Mouse (Mus musculus) hindbrain, embryonic 13.5 days (tissue): ENCODE data around the gene Lca5. TPM values are rescaled to one million over a fixed set of nuclear protein-coding genes. Genes with fewer than 3 reads are reported as not detected.

Source experiments
- ATAC-seq: fragments of 200-750 bp; cut with Nextera tagmentation; 2 replicates; pipeline ENCODE4 v1.8.0; 2017; ENCODE audit warnings: moderate TSS enrichment; ENCODE audit not compliant: low FRiP score
- H3K27ac ChIP-seq: fragments of 300-500 bp; sonication (generic); 2 replicates; pipeline ENCODE4 v1.5.1; 2015; ENCODE audit warnings: inconsistent platforms, mild to moderate bottlenecking, moderate library complexity
- H3K27me3 ChIP-seq: fragments of 300-500 bp; sonication (generic); 2 replicates; pipeline ENCODE4 v1.6.1; 2015; ENCODE audit warnings: mild to moderate bottlenecking, inconsistent platforms
- H3K36me3 ChIP-seq: fragments of 300-500 bp; sonication (generic); 2 replicates; pipeline ENCODE4 v1.6.1; 2015; ENCODE audit warnings: mild to moderate bottlenecking, inconsistent platforms
- H3K4me1 ChIP-seq: fragments of 300-500 bp; sonication (generic); replicated peaks from 2 replicates; pipeline ENCODE4 v1.6.1; 2015; ENCODE audit warnings: inconsistent platforms
- H3K4me2 ChIP-seq: fragments of 300-500 bp; sonication (generic); 2 replicates; pipeline ENCODE4 v1.6.1; 2015; ENCODE audit warnings: inconsistent platforms, mild to moderate bottlenecking, moderate library complexity
- H3K4me3 ChIP-seq: fragments of 300-500 bp; sonication (generic); 2 replicates; pipeline ENCODE4 v1.5.1; 2015; ENCODE audit warnings: mild to moderate bottlenecking, inconsistent platforms
- H3K9ac ChIP-seq: fragments of 300-500 bp; sonication (generic); 2 replicates; pipeline ENCODE4 v1.6.1; 2015; ENCODE audit warnings: mild to moderate bottlenecking, inconsistent platforms
- H3K9me3 ChIP-seq: fragments of 300-500 bp; sonication (generic); 2 replicates; pipeline ENCODE4 v1.6.1; 2016; ENCODE audit warnings: inconsistent platforms
- WGBS: fragments of 180-500 bp; shearing (Covaris S2); methylation state at CpG from one replicate; pipeline ENCODE4 v1.1.7; 2015; 5-methylcytosine and 5-hydroxymethylcytosine counted together
- polyA plus RNA-seq: library from polyadenylated mRNA; unstranded; fragments of >200 nt; fragmentation: Nextera tagmentation; extraction: Ambion mirVana; gene quantifications from 2 replicates; pipeline ENCODE4 v1.2.1, GENCODE M21; 2015

Gene Lca5
- polyA plus RNA-seq, 1 experiment from 2014 or later, result 16.6 TPM

DNA sequence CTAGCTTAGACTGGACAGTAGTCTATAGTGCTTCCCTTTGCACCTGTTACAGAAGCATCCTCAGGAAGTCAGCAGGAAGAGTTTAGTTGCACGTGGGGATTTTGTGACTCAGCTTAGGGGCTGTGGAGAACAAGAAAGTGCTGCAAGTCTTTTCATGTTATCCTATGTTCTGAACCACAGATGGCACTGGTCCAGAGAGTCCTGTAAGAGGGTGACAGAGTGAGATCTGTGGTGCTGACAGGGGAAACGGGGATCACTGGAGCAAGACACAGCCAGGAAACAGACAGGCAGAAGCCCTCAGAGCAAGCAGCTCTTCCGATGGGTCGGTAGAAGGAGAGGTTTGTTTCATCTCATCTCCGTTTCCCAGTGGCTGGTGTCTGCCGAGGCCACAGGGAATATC is 55.6 kb downstream of the Lca5 start:
- no peak overlapping the region for H3K27ac ChIP-seq
- ATAC-seq, result no peak
- H3K4me3 ChIP-seq, result no peak overlapping the region
- no peaks in the 10 kb centered on the region for H3K36me3 ChIP-seq
- no peaks in the 10 kb centered on the region for H3K9me3 ChIP-seq
- no peak overlapping the region for H3K9ac ChIP-seq
- WGBS, result 73% methylated on average over 6 of the region's 6 CpGs
- no peak overlapping the region for H3K4me2 ChIP-seq
- peaks cover 9% of the 10 kb centered on the region for H3K4me1 ChIP-seq
- no peaks in the 10 kb centered on the region for H3K27me3 ChIP-seq

DNA sequence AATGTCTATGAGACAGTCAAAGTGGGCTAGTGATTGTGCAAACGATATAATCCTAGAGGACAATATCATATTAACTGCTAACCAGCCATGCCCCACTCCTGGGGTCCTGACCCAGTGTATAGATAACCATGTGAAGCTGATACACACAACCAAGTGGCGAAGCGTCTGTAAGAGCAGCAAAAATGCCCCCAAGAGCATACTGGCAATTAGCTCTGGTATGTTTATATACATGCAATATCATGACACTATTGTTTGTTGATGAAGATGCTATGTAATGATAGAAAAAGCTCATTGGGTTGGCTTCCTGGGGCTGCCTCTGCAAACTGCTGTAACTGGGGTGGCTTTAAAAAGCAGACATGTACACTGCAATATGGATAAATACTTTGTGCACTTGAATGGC is 57.7 kb downstream of the Lca5 start:
- WGBS, result 68% methylated on average over 3 of the region's 3 CpGs

DNA sequence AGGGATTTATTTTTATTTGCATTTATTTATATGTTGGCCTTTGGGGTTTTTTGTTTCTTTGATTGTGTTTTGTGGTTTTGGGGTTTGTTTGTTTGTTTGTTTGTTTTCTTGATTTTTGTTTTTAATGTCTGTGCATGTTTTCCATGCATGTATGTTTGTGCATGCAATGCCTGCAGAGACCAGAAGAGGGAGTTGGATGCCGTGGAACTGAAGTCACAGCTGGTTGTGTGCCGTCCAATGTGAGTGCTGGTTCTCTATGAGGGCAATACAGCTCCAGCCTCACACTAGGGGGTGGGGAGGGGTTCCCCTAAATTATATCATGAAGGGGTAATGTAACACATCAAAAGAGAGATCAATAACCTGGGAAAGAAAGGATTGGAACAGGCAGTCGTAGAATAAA is 58.2 kb downstream of the Lca5 start:
- H3K4me3 ChIP-seq, result no peak overlapping the region
- no peak for ATAC-seq
- no peak overlapping the region for H3K4me2 ChIP-seq
- no peaks in the 10 kb centered on the region for H3K27me3 ChIP-seq
- peaks cover 6% of the 10 kb centered on the region for H3K4me1 ChIP-seq
- no peaks in the 10 kb centered on the region for H3K9me3 ChIP-seq
- 52% methylated on average over 3 of the region's 3 CpGs for WGBS
- H3K36me3 ChIP-seq, result no peaks in the 10 kb centered on the region
- no peak overlapping the region for H3K9ac ChIP-seq
- H3K27ac ChIP-seq, result no peak overlapping the region

More for the DNA sequence above, 57.7 kb downstream of the Lca5 start:
- no peaks in the 10 kb centered on the region for H3K27me3 ChIP-seq
- H3K9ac ChIP-seq, result no peak overlapping the region
- no peaks in the 10 kb centered on the region for H3K9me3 ChIP-seq
- no peak overlapping the region for H3K4me3 ChIP-seq
- H3K4me1 ChIP-seq, result peaks cover 6% of the 10 kb centered on the region
- no peak for ATAC-seq
- H3K36me3 ChIP-seq, result no peaks in the 10 kb centered on the region
- no peak overlapping the region for H3K4me2 ChIP-seq
- H3K27ac ChIP-seq, result no peak overlapping the region

DNA sequence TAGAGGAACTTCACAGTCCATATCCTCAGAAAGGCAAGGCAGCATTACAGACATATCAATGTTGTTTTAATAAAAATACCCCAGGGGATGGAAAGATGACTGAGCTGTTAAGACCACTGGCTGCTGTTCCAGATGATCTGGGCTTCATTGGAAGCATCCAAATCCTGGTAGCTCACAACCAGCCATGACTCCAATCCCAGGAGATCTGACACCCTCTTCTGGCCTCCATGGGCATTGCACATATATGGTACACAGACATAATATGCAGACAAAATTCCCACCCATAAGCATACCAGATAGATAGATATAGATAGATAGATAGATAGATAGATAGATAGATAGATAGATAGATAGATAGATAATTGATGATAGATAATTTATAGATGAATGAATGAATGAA is 59.6 kb downstream of the Lca5 start:
- H3K27ac ChIP-seq, result no peak overlapping the region
- no peaks in the 10 kb centered on the region for H3K36me3 ChIP-seq
- no peaks in the 10 kb centered on the region; the same call in 1 of the 2 replicates for H3K4me1 ChIP-seq
- no peak for ATAC-seq
- no peaks in the 10 kb centered on the region for H3K27me3 ChIP-seq
- H3K9me3 ChIP-seq, result no peaks in the 10 kb centered on the region
- no peak overlapping the region for H3K4me2 ChIP-seq
- no peak overlapping the region for H3K9ac ChIP-seq
- no peak overlapping the region for H3K4me3 ChIP-seq

DNA sequence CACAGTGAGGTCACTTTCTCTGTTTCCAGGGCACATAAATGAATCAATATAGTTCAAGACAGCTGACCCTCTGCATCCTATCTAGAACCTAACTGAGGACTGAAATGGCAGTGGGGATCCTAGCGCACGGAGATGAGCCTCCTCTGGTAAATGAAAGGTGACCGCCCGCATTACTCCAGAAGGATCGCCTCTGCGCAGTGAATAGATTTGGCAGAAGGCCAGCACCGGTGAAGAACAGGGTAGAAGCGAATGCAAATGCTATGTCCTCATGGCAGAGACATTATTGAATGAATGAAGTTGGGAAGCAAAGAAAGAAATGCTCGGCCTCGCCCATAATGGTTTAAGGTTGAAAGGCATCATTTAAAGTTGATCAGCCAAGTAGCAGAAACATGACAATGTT is 61.3 kb downstream of the Lca5 start:
- no peaks in the 10 kb centered on the region for H3K4me1 ChIP-seq
- no peak overlapping the region for H3K27ac ChIP-seq
- H3K9me3 ChIP-seq, result no peaks in the 10 kb centered on the region
- H3K9ac ChIP-seq, result no peak overlapping the region
- H3K4me3 ChIP-seq, result no peak overlapping the region
- 69% methylated on average over 10 of the region's 10 CpGs for WGBS
- no peaks in the 10 kb centered on the region for H3K36me3 ChIP-seq
- no peak for ATAC-seq
- H3K4me2 ChIP-seq, result no peak overlapping the region
- H3K27me3 ChIP-seq, result no peaks in the 10 kb centered on the region

DNA sequence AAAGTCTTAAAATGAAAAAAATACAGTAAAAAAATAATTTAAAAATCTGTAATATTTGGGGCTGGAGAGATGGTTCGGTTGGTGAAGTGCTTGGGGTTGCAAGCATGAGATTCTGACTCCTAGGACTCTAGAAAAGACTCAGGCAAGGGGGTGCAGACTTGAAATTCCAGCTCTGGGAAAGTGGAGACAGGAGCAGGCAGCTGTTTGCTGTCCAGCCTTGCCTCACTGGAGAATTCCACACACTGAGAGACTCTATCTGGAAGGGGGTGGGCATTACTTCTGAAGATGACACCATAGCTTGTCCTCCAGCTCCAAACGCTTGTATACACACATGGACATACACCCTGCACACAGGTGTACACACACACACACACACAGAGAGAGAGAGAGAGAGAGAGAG is 63.8 kb downstream of the Lca5 start:
- Histone ChIP-seq H3K4me3 (no peak overlapping the region), H3K9me3 (no peaks in the 10 kb centered on the region), H3K9ac (no peak overlapping the region), H3K27ac (no peak overlapping the region), H3K36me3 (no peaks in the 10 kb centered on the region), H3K4me2 (no peak overlapping the region), H3K4me1 (no peaks in the 10 kb centered on the region), H3K27me3 (no peaks in the 10 kb centered on the region)
- no peak for ATAC-seq
- 94% methylated on average over 2 of the region's 2 CpGs for WGBS

DNA sequence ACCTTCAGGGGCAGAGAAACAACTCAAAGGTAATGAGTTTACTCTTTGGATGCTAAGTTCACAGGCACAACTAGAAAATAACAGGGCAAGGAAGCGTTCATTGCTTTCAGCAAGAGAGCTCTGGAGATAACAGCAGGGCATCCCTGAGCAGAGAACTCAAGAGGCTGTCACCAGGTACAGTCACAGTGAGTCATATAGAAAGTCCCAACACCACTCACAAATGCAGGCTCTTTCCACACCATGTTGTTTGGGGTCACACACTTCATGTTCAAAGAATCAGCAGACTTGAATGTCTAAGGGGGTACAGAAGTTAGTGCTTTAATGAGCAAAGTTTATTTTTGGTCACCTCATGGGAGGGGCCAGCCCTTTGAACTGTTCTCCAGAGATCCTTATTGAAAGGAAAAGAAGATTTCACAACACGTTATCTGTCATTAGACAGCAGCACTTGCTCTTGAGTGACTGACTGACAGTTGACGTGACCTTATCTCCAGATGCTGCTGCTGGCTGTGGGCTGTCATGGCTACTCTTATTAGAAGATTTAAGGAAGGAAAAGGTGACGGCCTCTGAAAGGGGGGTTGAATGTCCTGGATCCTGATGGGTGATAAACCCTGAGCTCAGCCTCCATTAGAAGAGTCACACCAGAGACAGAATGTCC is 65.3 kb downstream of the Lca5 start:
- Histone ChIP-seq H3K4me2 (no peak overlapping the region), H3K4me1 (no peaks in the 10 kb centered on the region), H3K27ac (no peak overlapping the region), H3K27me3 (no peaks in the 10 kb centered on the region), H3K36me3 (no peaks in the 10 kb centered on the region), H3K9ac (no peak overlapping the region), H3K9me3 (no peaks in the 10 kb centered on the region), H3K4me3 (no peak overlapping the region)
- 81% methylated on average over 4 of the region's 4 CpGs for WGBS
- no peak for ATAC-seq

DNA sequence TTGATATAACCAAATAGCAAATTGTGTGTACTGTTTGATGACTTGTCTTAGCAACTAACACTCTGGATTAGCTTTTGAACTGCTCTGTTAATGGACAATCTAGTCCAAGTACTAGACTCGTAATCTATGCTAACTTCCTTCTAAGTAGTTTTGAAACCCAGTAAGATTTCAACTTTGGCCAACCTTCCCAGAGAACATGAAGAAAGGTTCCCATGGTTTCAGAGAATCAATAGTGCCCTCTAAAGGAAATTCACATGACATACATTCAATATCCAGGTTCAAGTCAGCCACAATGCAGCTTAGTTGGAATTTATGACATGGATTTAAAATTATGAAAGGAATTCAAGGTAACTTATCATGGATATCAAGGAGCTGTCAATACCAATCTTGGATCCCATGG is 70.0 kb downstream of the Lca5 start:
- Histone ChIP-seq H3K9me3 (no peaks in the 10 kb centered on the region), H3K4me2 (no peak overlapping the region), H3K4me3 (no peak overlapping the region), H3K27ac (no peak overlapping the region), H3K27me3 (no peaks in the 10 kb centered on the region), H3K36me3 (no peaks in the 10 kb centered on the region), H3K9ac (no peak overlapping the region), H3K4me1 (no peaks in the 10 kb centered on the region)
- ATAC-seq, result no peak
- 61% methylated on average over 1 of the region's 1 CpGs for WGBS

DNA sequence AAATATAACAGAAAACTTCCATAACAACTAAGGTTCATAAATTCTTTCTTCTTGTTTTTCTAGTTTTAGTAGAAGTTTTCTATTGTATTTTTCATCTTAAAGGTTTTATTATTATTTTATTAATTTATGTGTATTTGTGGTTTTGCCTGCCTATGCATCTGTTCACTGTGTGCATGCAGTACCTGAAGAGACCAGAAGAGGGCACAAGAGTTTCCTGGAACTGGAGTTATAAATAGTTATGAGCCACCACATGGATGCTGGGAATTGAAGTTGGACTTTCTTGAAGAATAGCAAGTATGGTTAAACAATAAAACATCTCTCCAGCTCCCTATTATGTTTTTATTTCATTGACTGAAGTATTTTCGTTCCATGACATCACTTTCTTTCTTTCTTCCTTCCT is 72.7 kb downstream of the Lca5 start:
- no peak for ATAC-seq
- WGBS, result 90% methylated on average over 1 of the region's 1 CpGs

DNA sequence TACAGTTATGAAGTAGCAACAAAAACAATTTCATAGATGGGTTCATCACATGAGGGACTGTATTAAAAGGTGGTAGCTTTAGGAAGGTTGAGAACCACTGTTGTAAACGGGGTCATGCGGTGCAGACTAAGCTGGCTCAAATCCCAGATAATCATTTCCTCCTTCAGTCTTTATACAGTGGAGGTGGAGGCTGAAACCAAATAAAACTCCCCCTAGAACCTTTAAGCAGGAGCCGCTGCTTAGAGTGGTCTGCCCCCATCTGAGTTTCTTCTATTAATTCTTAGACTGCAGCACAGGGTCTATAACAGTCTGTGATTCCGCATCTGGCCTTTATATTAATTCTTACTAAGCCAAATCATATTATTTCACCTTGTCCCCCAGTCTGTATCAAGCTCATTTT is 85.1 kb downstream of the Lca5 start:
- Histone ChIP-seq H3K4me3 (no peak overlapping the region), H3K9ac (no peak overlapping the region), H3K4me1 (peaks cover 5% of the 10 kb centered on the region; the same call in 1 of the 2 replicates), H3K36me3 (no peaks in the 10 kb centered on the region), H3K27ac (no peak overlapping the region), H3K27me3 (peaks cover 6% of the 10 kb centered on the region; the same call in 1 of the 2 replicates), H3K9me3 (no peaks in the 10 kb centered on the region), H3K4me2 (no peak overlapping the region)
- 69% methylated on average over 4 of the region's 4 CpGs for WGBS
- no peak for ATAC-seq

More for the DNA sequence above, 72.7 kb downstream of the Lca5 start:
- H3K36me3 ChIP-seq, result no peaks in the 10 kb centered on the region
- H3K4me2 ChIP-seq, result no peak overlapping the region
- H3K9me3 ChIP-seq, result no peaks in the 10 kb centered on the region
- no peak overlapping the region for H3K9ac ChIP-seq
- no peak overlapping the region for H3K4me3 ChIP-seq
- no peaks in the 10 kb centered on the region for H3K27me3 ChIP-seq
- H3K27ac ChIP-seq, result no peak overlapping the region
- no peaks in the 10 kb centered on the region for H3K4me1 ChIP-seq

DNA sequence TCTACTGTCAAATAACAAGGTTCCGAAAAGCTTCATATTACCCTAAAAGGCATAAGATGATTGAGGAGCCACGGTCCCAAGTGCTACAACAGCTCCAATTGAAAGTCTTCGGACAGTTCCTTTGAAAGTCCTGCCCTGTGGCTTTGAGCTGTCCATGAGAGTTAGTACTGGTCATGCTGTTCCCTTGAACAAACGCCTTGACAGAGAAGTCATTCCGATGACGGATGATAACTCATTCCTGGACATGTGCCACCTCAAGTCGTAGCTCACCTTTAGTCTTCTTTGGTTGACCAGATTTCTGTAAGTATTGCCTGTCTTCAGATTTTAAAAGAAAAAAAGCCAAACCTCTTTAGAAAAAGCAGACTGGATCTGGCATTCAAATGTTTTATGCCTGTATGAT is 87.6 kb downstream of the Lca5 start:
- Histone ChIP-seq H3K9ac (no peak overlapping the region), H3K4me3 (no peak overlapping the region), H3K36me3 (no peaks in the 10 kb centered on the region), H3K27me3 (peaks cover 6% of the 10 kb centered on the region; the same call in 1 of the 2 replicates), H3K4me2 (no peak overlapping the region), H3K4me1 (peaks cover 25% of the 10 kb centered on the region), H3K9me3 (no peaks in the 10 kb centered on the region), H3K27ac (no peak overlapping the region)
- WGBS, result 67% methylated on average over 7 of the region's 7 CpGs
- no peak for ATAC-seq

DNA sequence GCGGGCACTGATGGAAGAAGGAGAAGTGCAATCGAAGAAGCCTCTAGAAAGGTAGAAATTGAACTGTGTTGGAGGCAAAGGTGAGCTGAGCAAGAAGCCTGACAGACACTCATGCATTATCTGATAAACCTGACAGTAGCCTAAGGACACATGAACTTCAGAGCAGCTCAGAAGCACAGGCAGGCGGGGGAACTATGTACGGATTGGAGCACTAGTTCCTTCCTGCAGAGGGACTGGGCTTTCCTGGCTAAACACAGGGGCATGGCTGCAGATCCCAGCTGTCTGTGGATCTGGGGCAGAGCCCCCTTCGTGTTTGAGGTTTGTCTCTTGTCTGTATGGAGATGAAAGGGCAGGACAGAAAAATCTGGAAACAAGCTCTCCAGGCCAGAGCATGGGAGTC is 89.8 kb downstream of the Lca5 start:
- 59% methylated on average over 5 of the region's 5 CpGs for WGBS

DNA sequence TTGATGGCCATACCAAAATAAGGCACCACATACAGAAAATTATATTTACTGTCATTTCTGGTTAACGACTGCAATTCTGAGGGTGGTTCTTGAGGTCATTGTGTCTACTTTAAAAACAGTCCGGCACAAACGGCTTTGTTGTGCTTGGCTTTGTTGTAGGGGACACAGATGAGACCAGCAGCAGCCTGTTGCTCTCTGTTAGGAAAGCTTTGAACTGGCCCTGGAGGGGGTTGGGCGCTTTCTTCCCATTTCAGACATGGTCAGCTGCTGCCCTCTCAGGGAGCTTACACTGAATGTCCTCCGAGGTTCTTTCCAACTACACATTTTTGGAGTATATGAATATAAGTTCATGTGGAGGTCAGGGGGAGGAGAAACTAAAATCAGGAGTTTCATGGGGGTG is 90.3 kb downstream of the Lca5 start:
- peaks cover 25% of the 10 kb centered on the region for H3K4me1 ChIP-seq
- no peaks in the 10 kb centered on the region for H3K9me3 ChIP-seq
- no peak overlapping the region for H3K4me2 ChIP-seq
- H3K4me3 ChIP-seq, result no peak overlapping the region
- no peak for ATAC-seq
- H3K9ac ChIP-seq, result no peak overlapping the region
- H3K27me3 ChIP-seq, result no peaks in the 10 kb centered on the region
- 5% methylated on average over 5 of the region's 5 CpGs for WGBS
- no peaks in the 10 kb centered on the region for H3K36me3 ChIP-seq
- no peak overlapping the region for H3K27ac ChIP-seq

More for the DNA sequence above, 89.8 kb downstream of the Lca5 start:
- H3K27me3 ChIP-seq, result no peaks in the 10 kb centered on the region
- H3K4me3 ChIP-seq, result no peak overlapping the region
- no peaks in the 10 kb centered on the region for H3K36me3 ChIP-seq
- H3K9ac ChIP-seq, result no peak overlapping the region
- no peak for ATAC-seq
- H3K9me3 ChIP-seq, result no peaks in the 10 kb centered on the region
- no peak overlapping the region for H3K4me2 ChIP-seq
- no peak overlapping the region for H3K27ac ChIP-seq
- peaks cover 25% of the 10 kb centered on the region for H3K4me1 ChIP-seq
